Mouse (Mus musculus): ENCODE results near the gene Hsd11b2. TPM values are rescaled to one million over a fixed set of nuclear protein-coding genes. Genes with fewer than 3 reads are reported as not detected.

Hsd11b2 gene
- polyA plus RNA-seq, 1 experiment from 2014 or later = 9.7 TPM

DNA sequence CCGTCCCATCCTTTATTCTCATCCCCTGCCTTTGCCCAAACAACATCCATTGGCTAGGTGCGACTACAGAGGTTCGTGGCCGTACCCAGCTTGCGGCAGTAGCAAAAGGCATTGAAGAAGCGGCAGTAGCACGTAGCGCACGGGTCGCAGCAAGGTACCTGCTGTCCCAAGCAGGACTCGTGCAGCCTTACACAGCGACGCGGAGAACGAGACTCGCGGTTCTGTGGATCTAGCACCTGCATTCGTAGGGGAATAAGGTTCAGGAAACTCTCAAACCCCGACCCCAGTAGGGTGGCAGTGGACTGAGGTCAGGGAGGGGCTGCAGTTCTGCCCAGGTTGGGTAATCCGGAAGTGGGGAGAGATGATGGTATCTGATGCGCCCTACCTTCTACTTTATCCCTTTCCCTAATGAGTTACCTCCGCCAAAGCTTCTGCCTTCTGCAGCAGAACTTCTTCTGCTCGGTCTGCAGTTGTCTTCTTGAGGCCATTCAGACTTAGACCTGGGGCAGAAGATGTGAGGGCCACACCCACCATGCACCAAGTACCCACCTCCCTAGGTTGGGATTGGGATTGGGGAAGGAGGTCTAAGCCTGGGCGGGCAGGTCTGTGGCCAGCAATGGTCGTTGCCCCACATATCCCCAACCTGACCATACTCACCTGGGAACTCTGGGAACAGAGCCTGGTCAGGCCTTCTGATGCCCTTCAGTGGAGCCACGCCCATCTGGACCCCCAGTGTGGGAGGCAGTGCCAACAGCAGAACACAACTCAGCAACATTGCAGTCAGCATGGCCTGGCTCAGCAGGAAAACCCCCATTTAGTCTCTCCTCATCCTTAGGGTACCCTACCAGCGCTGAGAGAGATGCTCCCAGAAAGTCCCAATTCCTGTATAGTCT, 48.4 kb downstream of the Hsd11b2 start:
- no peak for ATAC-seq (ENCODE audit: low FRiP score, low read depth)
- peak overlapping the region; percentile 53 for H3K9ac ChIP-seq
- H3K36me3 ChIP-seq = no peaks in the 10 kb centered on the region
- 27% methylated on average over 27 of the region's 27 CpGs for WGBS
- H3K27ac ChIP-seq (replicated peaks) = peak overlapping the region; percentile 76
- H3K4me2 ChIP-seq = peak overlapping the region; percentile 86
- H3K9me3 ChIP-seq = no peaks in the 10 kb centered on the region
- peaks cover 45% of the 10 kb centered on the region for H3K4me1 ChIP-seq (replicated peaks)
- H3K4me3 ChIP-seq = peak overlapping the region; percentile 78
- no peaks in the 10 kb centered on the region for H3K27me3 ChIP-seq

DNA sequence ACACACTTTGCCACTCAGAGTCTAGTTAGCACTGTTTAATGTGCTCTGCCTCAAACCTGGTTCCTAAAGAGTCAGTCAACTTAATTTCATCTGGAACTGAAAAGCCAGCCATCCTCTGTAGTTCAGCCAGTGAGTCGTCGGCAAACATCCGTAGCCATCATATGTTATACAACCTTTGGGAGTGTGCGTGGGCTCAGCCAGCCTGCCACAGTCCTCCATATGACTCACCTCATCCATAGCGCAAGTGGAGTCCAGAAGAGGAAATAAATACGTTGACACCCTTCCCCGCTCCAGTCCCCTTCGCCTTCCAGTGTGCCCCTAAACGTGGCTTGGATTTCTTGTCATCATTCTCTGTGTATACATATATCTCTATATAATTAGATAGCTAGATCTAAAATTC, 53.3 kb downstream of the Hsd11b2 start:
- 93% methylated on average over 9 of the region's 9 CpGs for WGBS
- Histone ChIP-seq H3K36me3 (no peaks in the 10 kb centered on the region), H3K27ac (replicated peaks) (no peak overlapping the region), H3K4me2 (no peak overlapping the region), H3K27me3 (no peaks in the 10 kb centered on the region), H3K9me3 (no peaks in the 10 kb centered on the region), H3K4me3 (no peak overlapping the region), H3K9ac (no peak overlapping the region), H3K4me1 (replicated peaks) (peaks cover 9% of the 10 kb centered on the region)
- ATAC-seq (ENCODE audit: low FRiP score, low read depth) = no peak

DNA sequence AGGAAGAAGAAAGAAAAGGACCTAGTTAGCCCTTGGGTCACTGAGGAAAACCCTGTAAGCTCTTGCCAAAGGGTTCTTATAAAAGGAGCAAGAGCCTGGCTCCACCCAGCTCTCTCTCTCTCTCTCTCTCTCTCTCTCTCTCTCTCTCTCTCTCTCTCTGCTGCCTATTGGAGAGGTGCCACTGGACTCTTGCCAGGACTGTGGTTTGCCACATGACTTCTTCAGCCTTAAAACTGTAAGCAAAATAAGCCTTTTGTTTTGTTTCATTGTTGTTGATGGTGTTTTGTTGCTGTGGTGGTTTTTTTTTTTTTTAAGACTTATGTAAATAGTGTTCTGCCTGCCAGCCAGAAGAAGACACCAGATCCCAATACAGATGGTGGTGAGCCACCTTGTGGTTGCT, 54.9 kb downstream of the Hsd11b2 start:
- no peaks in the 10 kb centered on the region for H3K4me1 ChIP-seq (replicated peaks)
- H3K4me2 ChIP-seq = no peak overlapping the region
- H3K36me3 ChIP-seq = no peaks in the 10 kb centered on the region
- no peaks in the 10 kb centered on the region for H3K9me3 ChIP-seq
- no peak overlapping the region for H3K4me3 ChIP-seq
- no peaks in the 10 kb centered on the region for H3K27me3 ChIP-seq
- ATAC-seq (ENCODE audit: low FRiP score, low read depth) = no peak
- no peak overlapping the region for H3K27ac ChIP-seq (replicated peaks)
- H3K9ac ChIP-seq = no peak overlapping the region

Other genes with a start within 250 kb of the Hsd11b2 start
- gene Hsf4, start 249.0 kb upstream of the Hsd11b2 start, polyA plus RNA-seq (2015; fragmentation: Nextera tagmentation; extraction: Ambion mirVana) = 0.54 and 0.76 TPM in 2 replicates
- gene Nol3, start 242.6 kb upstream of the Hsd11b2 start, polyA plus RNA-seq (2015; fragmentation: Nextera tagmentation; extraction: Ambion mirVana) = 5.2 and 5.7 TPM in 2 replicates
- gene 4931428F04Rik, start 228.9 kb upstream of the Hsd11b2 start, polyA plus RNA-seq (2015; fragmentation: Nextera tagmentation; extraction: Ambion mirVana) = 124 and 146 TPM in 2 replicates
- gene Exoc3l, start 222.7 kb upstream of the Hsd11b2 start, polyA plus RNA-seq (2015; fragmentation: Nextera tagmentation; extraction: Ambion mirVana) = 11.6 and 14.2 TPM in 2 replicates
- gene E2f4, start 221.1 kb upstream of the Hsd11b2 start, polyA plus RNA-seq (2015; fragmentation: Nextera tagmentation; extraction: Ambion mirVana) = 44.0 and 51.0 TPM in 2 replicates
- gene Elmo3, start 213.2 kb upstream of the Hsd11b2 start, polyA plus RNA-seq (2015; fragmentation: Nextera tagmentation; extraction: Ambion mirVana) = 1.3 and 1.5 TPM in 2 replicates
- 0.80 and 0.85 TPM in 2 replicates for gene Lrrc29, start 192.5 kb upstream of the Hsd11b2 start, polyA plus RNA-seq (2015; fragmentation: Nextera tagmentation; extraction: Ambion mirVana)
- gene Tmem208, start 192.4 kb upstream of the Hsd11b2 start, polyA plus RNA-seq (2015; fragmentation: Nextera tagmentation; extraction: Ambion mirVana) = 132 and 143 TPM in 2 replicates
- 0.69 and 0.87 TPM in 2 replicates for gene Fhod1, start 170.8 kb upstream of the Hsd11b2 start, polyA plus RNA-seq (2015; fragmentation: Nextera tagmentation; extraction: Ambion mirVana)
- 11.8 and 13.8 TPM in 2 replicates for gene Slc9a5, start 169.9 kb upstream of the Hsd11b2 start, polyA plus RNA-seq (2015; fragmentation: Nextera tagmentation; extraction: Ambion mirVana)
- 2.2 and 2.8 TPM in 2 replicates for gene Plekhg4, start 145.5 kb upstream of the Hsd11b2 start, polyA plus RNA-seq (2015; fragmentation: Nextera tagmentation; extraction: Ambion mirVana)
- gene Kctd19, start 105.3 kb upstream of the Hsd11b2 start, polyA plus RNA-seq (2015; fragmentation: Nextera tagmentation; extraction: Ambion mirVana) = not detected in 2 replicates
- 0.75 and 1.3 TPM in 2 replicates for gene Lrrc36, start 105.2 kb upstream of the Hsd11b2 start, polyA plus RNA-seq (2015; fragmentation: Nextera tagmentation; extraction: Ambion mirVana)
- 197 and 207 TPM in 2 replicates for gene Tppp3, start 47.2 kb upstream of the Hsd11b2 start, polyA plus RNA-seq (2015; fragmentation: Nextera tagmentation; extraction: Ambion mirVana)
- gene Zdhhc1, start 21.9 kb upstream of the Hsd11b2 start, polyA plus RNA-seq (2015; fragmentation: Nextera tagmentation; extraction: Ambion mirVana) = 39.8 and 41.9 TPM in 2 replicates
- gene Atp6v0d1, start 47.3 kb downstream of the Hsd11b2 start, polyA plus RNA-seq (2015; fragmentation: Nextera tagmentation; extraction: Ambion mirVana) = 222 and 231 TPM in 2 replicates
- 35.2 and 39.3 TPM in 2 replicates for gene Ripor1, start 86.5 kb downstream of the Hsd11b2 start, polyA plus RNA-seq (2015; fragmentation: Nextera tagmentation; extraction: Ambion mirVana)
- 100 and 101 TPM in 2 replicates for gene Ctcf, start 117.8 kb downstream of the Hsd11b2 start, polyA plus RNA-seq (2015; fragmentation: Nextera tagmentation; extraction: Ambion mirVana)
- gene Agrp, start 118.6 kb downstream of the Hsd11b2 start, polyA plus RNA-seq (2015; fragmentation: Nextera tagmentation; extraction: Ambion mirVana) = 0.56 and 0.80 TPM in 2 replicates
- gene Carmil2, start 167.5 kb downstream of the Hsd11b2 start, polyA plus RNA-seq (2015; fragmentation: Nextera tagmentation; extraction: Ambion mirVana) = 23.5 and 28.7 TPM in 2 replicates
- 85.1 and 92.6 TPM in 2 replicates for gene Acd, start 182.3 kb downstream of the Hsd11b2 start, polyA plus RNA-seq (2015; fragmentation: Nextera tagmentation; extraction: Ambion mirVana)
- 55.1 and 57.1 TPM in 2 replicates for gene Pard6a, start 182.4 kb downstream of the Hsd11b2 start, polyA plus RNA-seq (2015; fragmentation: Nextera tagmentation; extraction: Ambion mirVana)
- 0.20 and 0.23 TPM in 2 replicates for gene 4933405L10Rik, start 188.9 kb downstream of the Hsd11b2 start, polyA plus RNA-seq (2015; fragmentation: Nextera tagmentation; extraction: Ambion mirVana)
- 15.7 and 16.6 TPM in 2 replicates for gene Enkd1, start 189.5 kb downstream of the Hsd11b2 start, polyA plus RNA-seq (2015; fragmentation: Nextera tagmentation; extraction: Ambion mirVana)
- 81.2 and 88.3 TPM in 2 replicates for gene Gfod2, start 239.9 kb downstream of the Hsd11b2 start, polyA plus RNA-seq (2015; fragmentation: Nextera tagmentation; extraction: Ambion mirVana)